Mouse (Mus musculus) kidney, postnatal 0 days (tissue): Measurements from ENCODE around the gene Defb29. TPM values are rescaled to one million over a fixed set of nuclear protein-coding genes. Genes with fewer than 3 reads are reported as not detected.

Experiments
- ATAC-seq: fragments of 200-750 bp; cut with Nextera tagmentation; replicated peaks from 2 replicates; pipeline ENCODE4 v1.8.0; 2017; ENCODE audit warnings: low read depth, moderate number of reproducible peaks, moderate TSS enrichment, moderate library complexity; ENCODE audit not compliant: low FRiP score
- DNase-seq: peaks from one replicate; pipeline ENCODE4 v3.0.0-alpha.2; 2016; ENCODE audit warnings: low spot score
- H3K27ac ChIP-seq: fragments of 300-500 bp; sonication (generic); 2 replicates; pipeline ENCODE4 v1.5.1; 2014; ENCODE audit warnings: mild to moderate bottlenecking
- H3K27me3 ChIP-seq: fragments of 300-500 bp; sonication (generic); 2 replicates; pipeline ENCODE4 v1.6.1; 2014; ENCODE audit warnings: low read length, mixed read lengths; ENCODE audit not compliant: insufficient read depth
- H3K36me3 ChIP-seq: fragments of 300-500 bp; sonication (generic); 2 replicates; pipeline ENCODE4 v1.6.1; 2014; ENCODE audit warnings: low read length, mixed read lengths; ENCODE audit not compliant: insufficient read depth
- H3K4me1 ChIP-seq: fragments of 300-500 bp; sonication (generic); replicated peaks from 2 replicates; pipeline ENCODE4 v1.6.1; 2014; ENCODE audit warnings: antibody characterized with exemption, low read length, mixed read lengths; ENCODE audit not compliant: insufficient read depth
- H3K4me2 ChIP-seq: fragments of 300-500 bp; sonication (generic); 2 replicates; pipeline ENCODE4 v1.6.1; 2014; ENCODE audit warnings: mild to moderate bottlenecking, low read length, moderate library complexity, mixed read lengths
- H3K4me3 ChIP-seq: fragments of 300-500 bp; sonication (generic); replicated peaks from 2 replicates; pipeline ENCODE4 v1.5.1; 2014; ENCODE audit warnings: low read depth, low read length
- H3K9ac ChIP-seq: fragments of 300-500 bp; sonication (generic); 2 replicates; pipeline ENCODE4 v1.6.1; 2014; ENCODE audit warnings: low read depth, low read length
- H3K9me3 ChIP-seq: fragments of 300-500 bp; sonication (generic); replicated peaks from 2 replicates; pipeline ENCODE4 v1.6.1; 2016; ENCODE audit warnings: low read length, inconsistent platforms, mixed read lengths
- CTCF ChIP-seq: IDR thresholded peaks from 2 replicates; pipeline ENCODE4 v1.5.1; 2016; ENCODE audit warnings: antibody characterized with exemption, low read depth, mild to moderate bottlenecking, moderate library complexity
- polyA plus RNA-seq: library from polyadenylated mRNA; unstranded; fragments of >200 nt; fragmentation: Nextera tagmentation; extraction: Ambion mirVana; gene quantifications from 2 replicates; pipeline ENCODE4 v1.2.1, GENCODE M21; 2015

The Defb29 gene
- polyA plus RNA-seq, 1 experiment from 2014 or later: 64.8 TPM

DNA sequence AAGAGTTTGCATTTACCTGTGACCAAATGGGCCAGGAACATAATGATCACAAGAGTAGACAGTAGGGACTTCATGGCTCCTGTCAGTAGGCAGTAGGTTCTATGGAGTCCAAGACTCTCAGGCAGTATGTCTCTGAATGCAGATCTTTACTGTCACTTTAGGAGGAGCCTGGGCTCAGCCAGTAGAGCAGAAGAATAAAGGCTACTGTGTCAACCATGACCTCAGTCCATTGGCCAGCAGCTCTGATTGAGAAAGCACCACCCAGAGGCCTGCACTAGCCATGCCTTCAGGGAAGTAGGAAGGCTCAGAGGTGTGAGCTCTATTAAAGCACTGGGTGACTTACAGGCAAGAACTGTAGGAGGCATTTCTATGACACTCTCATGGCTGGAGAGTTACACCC is 49.9 kb downstream of the Defb29 start, which contains the start of gene Defb22:
Gene Defb22, minus strand, starts transcription at position 101 of the 400 bp plus-strand sequence.
- Histone ChIP-seq H3K27me3 (no peaks in the 10 kb centered on the region), H3K4me2 (no peak within 1 kb of the TSS), H3K4me1 (no peaks in the 10 kb centered on the region), H3K27ac (no peak within 1 kb of the TSS), H3K9me3 (no peaks in the 10 kb centered on the region), H3K36me3 (no peaks in the 10 kb centered on the region), H3K9ac (no peak within 1 kb of the TSS), H3K4me3 (no peak within 1 kb of the TSS)
- no peak for DNase-seq
- ATAC-seq: no peak
- no peak for TF ChIP-seq CTCF

Other genes starting within 250 kb of the Defb29 start
- 30.4 and 31.7 TPM in 2 replicates for gene Tbc1d20, start 246.3 kb downstream of the Defb29 start, polyA plus RNA-seq
- gene Rbck1, start 207.4 kb downstream of the Defb29 start, polyA plus RNA-seq: 67.6 and 68.4 TPM in 2 replicates
- gene Trib3, start 196.1 kb downstream of the Defb29 start, polyA plus RNA-seq: 0.79 and 1.1 TPM in 2 replicates
- gene Nrsn2, start 163.5 kb downstream of the Defb29 start, polyA plus RNA-seq: 0.60 and 0.68 TPM in 2 replicates
- 8.2 and 9.2 TPM in 2 replicates for gene Sox12, start 142.0 kb downstream of the Defb29 start, polyA plus RNA-seq
- 28.3 and 31.0 TPM in 2 replicates for gene Zcchc3, start 125.1 kb downstream of the Defb29 start, polyA plus RNA-seq
- gene 6820408C15Rik, start 124.5 kb downstream of the Defb29 start, polyA plus RNA-seq: 0.76 and 0.92 TPM in 2 replicates
- not detected in 2 replicates for gene Defb23, start 75.5 kb downstream of the Defb29 start, polyA plus RNA-seq
- 0.17 TPM in 1 of 2 replicates, not detected in the other for gene Defb20, start 63.0 kb downstream of the Defb29 start, polyA plus RNA-seq
- not detected in 2 replicates for gene Defb22, start 50.0 kb downstream of the Defb29 start, polyA plus RNA-seq
- gene Defb26, start 28.4 kb downstream of the Defb29 start, polyA plus RNA-seq: 0.27 TPM in 1 of 2 replicates, not detected in the other
- gene Defb28, start 21.8 kb downstream of the Defb29 start, polyA plus RNA-seq: 1.1 and 1.8 TPM in 2 replicates
- 4.4 and 6.1 TPM in 2 replicates for gene Gm17416, start 29.2 kb upstream of the Defb29 start, polyA plus RNA-seq
- not detected in 2 replicates for gene Defb21, start 32.6 kb upstream of the Defb29 start, polyA plus RNA-seq
- gene Defb19, start 40.2 kb upstream of the Defb29 start, polyA plus RNA-seq: 120 and 136 TPM in 2 replicates
- not detected in 2 replicates for gene Defb45, start 59.3 kb upstream of the Defb29 start, polyA plus RNA-seq
- 2.1 and 3.6 TPM in 2 replicates for gene Defb36, start 64.2 kb upstream of the Defb29 start, polyA plus RNA-seq
- 26.4 and 39.6 TPM in 2 replicates for gene Defb25, start 83.0 kb upstream of the Defb29 start, polyA plus RNA-seq
- 48.3 and 55.1 TPM in 2 replicates for gene Rem1, start 86.9 kb upstream of the Defb29 start, polyA plus RNA-seq
- gene H13, start 129.4 kb upstream of the Defb29 start, polyA plus RNA-seq: 160 and 162 TPM in 2 replicates
- 33.9 and 36.6 TPM in 2 replicates for gene Mcts2, start 146.9 kb upstream of the Defb29 start, polyA plus RNA-seq
- 170 and 194 TPM in 2 replicates for gene Id1, start 196.2 kb upstream of the Defb29 start, polyA plus RNA-seq
- 15.8 and 16.3 TPM in 2 replicates for gene Cox4i2, start 214.1 kb upstream of the Defb29 start, polyA plus RNA-seq